Mouse (Mus musculus) limb, embryonic 15.5 days (tissue): ENCODE data around the gene Gm21987. TPM values are rescaled to one million over a fixed set of nuclear protein-coding genes. Genes with fewer than 3 reads are reported as not detected.

Experiments used
- ATAC-seq: fragments of 200-750 bp; cut with Nextera tagmentation; 2 replicates; pipeline ENCODE4 v1.8.0; 2017; ENCODE audit warnings: low read depth, moderate TSS enrichment; ENCODE audit not compliant: insufficient number of reproducible peaks, low FRiP score, low TSS enrichment
- H3K27ac ChIP-seq: fragments of 300-500 bp; sonication (generic); 2 replicates; pipeline ENCODE4 v1.5.1; 2015; ENCODE audit warnings: moderate library complexity, mild to moderate bottlenecking, inconsistent platforms
- H3K27me3 ChIP-seq: fragments of 300-500 bp; sonication (generic); 2 replicates; pipeline ENCODE4 v1.6.1; 2015; ENCODE audit warnings: inconsistent platforms
- H3K36me3 ChIP-seq: fragments of 300-500 bp; sonication (generic); 2 replicates; pipeline ENCODE4 v1.6.1; 2015; ENCODE audit warnings: inconsistent platforms
- H3K4me1 ChIP-seq: fragments of 300-500 bp; sonication (generic); 2 replicates; pipeline ENCODE4 v1.6.1; 2015; ENCODE audit warnings: inconsistent platforms
- H3K4me2 ChIP-seq: fragments of 300-500 bp; sonication (generic); 2 replicates; pipeline ENCODE4 v1.6.1; 2015; ENCODE audit warnings: mild to moderate bottlenecking, inconsistent platforms
- H3K4me3 ChIP-seq: fragments of 300-500 bp; sonication (generic); 2 replicates; pipeline ENCODE4 v1.5.1; 2015; ENCODE audit warnings: mild to moderate bottlenecking, inconsistent platforms
- H3K9ac ChIP-seq: fragments of 300-500 bp; sonication (generic); 2 replicates; pipeline ENCODE4 v1.6.1; 2015; ENCODE audit warnings: inconsistent platforms
- H3K9me3 ChIP-seq: fragments of 300-500 bp; sonication (generic); 2 replicates; pipeline ENCODE4 v1.6.1; 2016; ENCODE audit warnings: inconsistent platforms
- WGBS: fragments of 180-500 bp; shearing (Covaris S2); methylation state at CpG from one replicate; pipeline ENCODE4 v1.1.7; 2015; 5-methylcytosine and 5-hydroxymethylcytosine counted together
- polyA plus RNA-seq: library from polyadenylated mRNA; unstranded; fragments of >200 nt; fragmentation: Nextera tagmentation; extraction: Ambion mirVana; gene quantifications from 2 replicates; pipeline ENCODE4 v1.2.1, GENCODE M21; 2015

The Gm21987 gene
- polyA plus RNA-seq, 1 experiment from 2014 or later: 0.55 TPM

DNA sequence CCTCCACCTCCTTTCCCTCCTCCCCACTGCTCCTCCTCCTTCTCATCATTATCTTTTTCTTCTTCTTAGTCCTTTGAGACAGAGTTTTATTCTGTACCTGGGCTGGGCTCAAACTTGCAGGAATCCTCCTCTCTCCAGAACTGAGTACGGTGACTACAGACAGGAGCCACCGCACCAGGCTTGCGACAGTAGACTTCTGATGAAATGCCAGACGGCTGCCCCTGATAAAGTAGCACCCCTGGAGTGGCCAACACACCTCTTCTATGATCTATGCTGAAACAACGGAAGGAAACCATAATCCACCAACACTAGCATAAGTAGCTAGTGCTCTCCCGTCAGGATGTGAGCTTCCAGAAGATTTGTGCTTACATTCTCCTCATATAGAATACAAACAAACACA, 40.5 kb downstream of the Gm21987 start:
- Histone ChIP-seq H3K27me3 (no peaks in the 10 kb centered on the region), H3K4me2 (no peak overlapping the region), H3K27ac (no peak overlapping the region), H3K4me3 (no peak overlapping the region), H3K4me1 (no peaks in the 10 kb centered on the region), H3K9me3 (no peaks in the 10 kb centered on the region), H3K9ac (no peak overlapping the region), H3K36me3 (no peaks in the 10 kb centered on the region)
- ATAC-seq: no peak
- WGBS: 83% methylated on average over 6 of the region's 6 CpGs

- ATAC-seq: no peak
- Histone ChIP-seq H3K4me3 (no peak overlapping the region), H3K4me2 (no peak overlapping the region), H3K36me3 (no peaks in the 10 kb centered on the region), H3K4me1 (no peaks in the 10 kb centered on the region), H3K9me3 (no peaks in the 10 kb centered on the region), H3K27me3 (no peaks in the 10 kb centered on the region), H3K27ac (no peak overlapping the region), H3K9ac (no peak overlapping the region)
- WGBS: 68% methylated on average over 6 of the region's 6 CpGs
These were observed 41.9 kb downstream of the Gm21987 start for GRCm38 (mm10) chr16:38388757-38389156.

DNA sequence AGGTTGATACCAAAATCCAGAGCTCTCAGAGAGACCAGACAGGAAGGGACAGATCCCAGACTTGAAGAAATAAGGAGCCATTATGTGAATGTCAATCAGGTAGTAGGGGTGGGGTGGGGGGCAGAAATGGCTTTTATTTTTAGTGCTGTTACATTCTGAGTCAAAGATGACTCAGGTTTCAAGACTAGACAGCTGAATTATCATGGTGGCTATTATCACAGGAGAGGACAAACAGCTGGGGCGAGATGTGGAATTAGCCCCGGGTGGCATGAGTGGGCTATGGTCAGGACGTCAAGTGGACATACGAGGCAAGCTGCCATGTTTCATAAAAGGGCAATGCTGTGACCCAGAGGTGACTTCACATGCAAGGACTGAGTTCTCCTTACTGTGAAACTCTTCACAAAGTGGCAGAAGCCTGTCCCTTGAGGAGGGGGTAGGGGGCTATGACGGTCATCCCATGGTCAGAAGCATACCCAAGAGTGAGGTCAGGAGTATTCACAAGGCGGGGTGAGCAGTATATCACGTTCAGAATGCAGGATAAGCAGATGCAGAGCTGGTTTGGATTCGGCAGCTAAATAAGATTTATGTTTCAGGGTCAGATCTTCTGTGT, 42.5 kb downstream of the Gm21987 start:
- H3K4me3 ChIP-seq: no peak overlapping the region
- 70% methylated on average over 8 of the region's 8 CpGs for WGBS
- no peak overlapping the region for H3K27ac ChIP-seq
- H3K9me3 ChIP-seq: no peaks in the 10 kb centered on the region
- no peaks in the 10 kb centered on the region for H3K27me3 ChIP-seq
- ATAC-seq: no peak
- no peaks in the 10 kb centered on the region for H3K4me1 ChIP-seq
- no peaks in the 10 kb centered on the region for H3K36me3 ChIP-seq
- no peak overlapping the region for H3K4me2 ChIP-seq
- no peak overlapping the region for H3K9ac ChIP-seq

- Histone ChIP-seq H3K9ac (no peak overlapping the region), H3K36me3 (no peaks in the 10 kb centered on the region), H3K9me3 (no peaks in the 10 kb centered on the region), H3K27ac (no peak overlapping the region), H3K4me2 (no peak overlapping the region), H3K4me3 (no peak overlapping the region), H3K4me1 (no peaks in the 10 kb centered on the region), H3K27me3 (no peaks in the 10 kb centered on the region)
- WGBS: 86% methylated on average over 7 of the region's 7 CpGs
- no peak for ATAC-seq
These were observed 43.5 kb downstream of the Gm21987 start for GRCm38 (mm10) chr16:38390322-38390721.

DNA sequence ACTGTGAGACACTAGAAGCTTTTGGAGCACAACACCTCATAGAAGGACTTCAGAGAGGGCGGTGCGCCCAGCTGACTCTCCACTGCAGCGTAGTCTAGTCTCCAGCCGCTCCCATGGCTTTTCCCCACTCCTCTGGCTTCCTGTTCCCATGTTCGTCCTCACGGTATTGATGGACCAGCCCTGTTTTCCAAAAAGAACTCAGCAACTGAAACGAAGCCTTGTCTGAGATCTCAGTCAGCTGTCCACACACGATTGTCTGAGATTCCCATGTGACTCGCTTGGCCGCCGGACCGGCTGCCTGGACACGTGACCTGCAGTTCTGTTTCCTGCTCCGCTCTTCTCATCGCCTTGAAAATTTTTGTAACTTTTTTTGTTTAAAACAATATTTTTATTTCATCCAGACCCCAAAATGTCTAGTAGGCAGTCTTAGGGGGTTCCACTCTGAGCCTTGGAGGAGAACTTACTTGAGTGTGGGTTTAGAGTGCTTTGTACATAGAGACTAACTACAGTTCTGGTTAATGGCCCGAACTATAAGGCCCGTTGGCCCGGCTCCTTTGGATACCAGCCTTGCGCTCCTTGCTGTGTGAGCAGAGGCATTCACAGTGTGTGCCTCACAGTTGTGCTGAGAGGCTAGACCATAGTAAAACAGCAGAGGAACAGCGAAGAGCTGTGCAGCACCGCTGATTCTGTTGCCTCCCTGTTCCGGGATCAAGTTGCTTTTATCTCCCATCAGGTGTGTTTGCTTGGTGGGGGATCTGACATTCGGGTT, 45.5 kb downstream of the Gm21987 start:
- H3K27me3 ChIP-seq: no peaks in the 10 kb centered on the region
- H3K36me3 ChIP-seq: no peaks in the 10 kb centered on the region
- WGBS: 71% methylated on average over 23 of the region's 23 CpGs
- peaks cover 8% of the 10 kb centered on the region for H3K4me1 ChIP-seq
- 0 out of 2 replicates have a peak, but pooled peaks have one; percentile 33 for ATAC-seq
- H3K9ac ChIP-seq: no peak overlapping the region
- no peaks in the 10 kb centered on the region for H3K9me3 ChIP-seq
- peak overlapping the region; percentile 25; the same call in 1 of the 2 replicates for H3K4me2 ChIP-seq
- H3K27ac ChIP-seq: 0 out of 2 replicates have a peak overlapping the region, but pooled peaks have one; percentile 30
- H3K4me3 ChIP-seq: no peak overlapping the region

GRCm38 (mm10) chr16:38394191-38394618, 47.4 kb downstream of the Gm21987 start:
- no peak overlapping the region for H3K4me2 ChIP-seq
- no peaks in the 10 kb centered on the region for H3K27me3 ChIP-seq
- ATAC-seq: no peak
- peaks cover 9% of the 10 kb centered on the region for H3K4me1 ChIP-seq
- H3K9ac ChIP-seq: no peak overlapping the region
- H3K27ac ChIP-seq: no peak overlapping the region; the same call in 1 of the 2 replicates
- no peak overlapping the region for H3K4me3 ChIP-seq
- 78% methylated on average over 8 of the region's 8 CpGs for WGBS
- H3K36me3 ChIP-seq: no peaks in the 10 kb centered on the region
- no peaks in the 10 kb centered on the region for H3K9me3 ChIP-seq

DNA sequence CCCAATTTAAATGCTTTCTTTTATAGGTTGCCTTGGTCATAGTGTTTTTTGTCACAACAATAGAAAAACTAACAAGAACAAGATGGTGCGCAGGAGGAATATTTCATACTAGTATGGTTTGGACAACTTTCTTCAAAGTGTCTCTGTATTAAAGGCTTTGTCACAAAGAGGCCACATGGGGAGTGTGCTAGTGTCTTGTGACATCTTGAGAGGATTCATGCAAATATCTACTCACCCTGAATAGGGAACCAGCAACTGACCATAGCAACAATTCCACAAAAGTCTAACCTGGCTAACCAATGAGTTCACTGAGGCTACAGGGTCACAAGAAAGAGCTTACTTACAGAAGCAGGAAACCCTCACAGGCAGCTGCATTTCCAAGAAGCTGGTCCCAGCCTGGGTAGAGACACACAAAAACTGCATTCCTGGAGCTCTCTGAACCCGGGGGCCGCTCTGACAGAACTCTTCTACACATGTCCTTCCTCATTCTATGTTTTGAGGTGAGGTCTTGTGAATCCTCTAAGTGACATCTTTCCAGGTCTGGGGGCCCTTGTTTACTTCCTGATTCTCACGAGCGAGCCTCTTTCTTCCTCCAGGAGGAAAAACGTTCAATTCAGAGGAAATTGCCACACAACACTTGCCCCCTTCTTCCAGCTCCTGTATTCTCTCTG, 48.4 kb downstream of the Gm21987 start:
- Histone ChIP-seq H3K9ac (no peak overlapping the region), H3K4me3 (no peak overlapping the region), H3K36me3 (no peaks in the 10 kb centered on the region), H3K4me2 (no peak overlapping the region), H3K4me1 (peaks cover 19% of the 10 kb centered on the region), H3K27ac (no peak overlapping the region), H3K27me3 (no peaks in the 10 kb centered on the region), H3K9me3 (no peaks in the 10 kb centered on the region)
- ATAC-seq: no peak
- WGBS: 63% methylated on average over 6 of the region's 6 CpGs

DNA sequence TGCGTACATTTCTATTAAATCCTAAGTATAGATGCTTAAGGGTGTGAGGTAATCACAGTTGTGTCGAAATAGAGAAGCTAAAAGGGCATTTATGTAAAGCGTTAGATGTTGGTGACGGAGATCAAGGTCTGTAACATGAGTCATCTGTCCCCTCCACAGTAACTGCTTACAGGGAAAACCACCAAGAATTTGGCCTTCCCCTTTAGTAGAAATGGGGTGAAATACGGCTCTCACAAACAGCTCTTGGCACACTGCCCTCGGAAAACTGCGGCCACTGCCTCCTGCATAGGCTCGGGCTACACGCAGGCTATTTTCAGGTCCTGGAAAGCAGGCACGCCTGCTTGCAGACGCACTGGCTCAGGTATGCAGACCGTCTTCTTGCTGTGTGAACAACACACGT, 49.3 kb downstream of the Gm21987 start:
- Histone ChIP-seq H3K27me3 (no peaks in the 10 kb centered on the region), H3K27ac (peak overlapping the region; percentile 64; the same call in 1 of the 2 replicates), H3K4me2 (peak overlapping the region; percentile 27; the same call in 1 of the 2 replicates), H3K9me3 (no peaks in the 10 kb centered on the region), H3K36me3 (no peaks in the 10 kb centered on the region), H3K4me1 (peaks cover 22% of the 10 kb centered on the region), H3K9ac (no peak overlapping the region), H3K4me3 (no peak overlapping the region)
- ATAC-seq: 0 out of 2 replicates have a peak, but pooled peaks have one; percentile 20
- 14% methylated on average over 13 of the region's 13 CpGs for WGBS

GRCm38 (mm10) chr16:38398266-38398665, 51.4 kb downstream of the Gm21987 start:
- peaks cover 22% of the 10 kb centered on the region for H3K4me1 ChIP-seq
- H3K4me3 ChIP-seq: no peak overlapping the region
- no peaks in the 10 kb centered on the region for H3K9me3 ChIP-seq
- no peak for ATAC-seq
- H3K9ac ChIP-seq: no peak overlapping the region
- WGBS: 92% methylated on average over 6 of the region's 6 CpGs
- no peak overlapping the region for H3K4me2 ChIP-seq
- no peaks in the 10 kb centered on the region for H3K36me3 ChIP-seq
- H3K27me3 ChIP-seq: no peaks in the 10 kb centered on the region
- no peak overlapping the region for H3K27ac ChIP-seq

- Histone ChIP-seq H3K9ac (no peak overlapping the region), H3K4me3 (no peak overlapping the region), H3K4me2 (no peak overlapping the region), H3K4me1 (peaks cover 22% of the 10 kb centered on the region), H3K36me3 (no peaks in the 10 kb centered on the region), H3K27me3 (no peaks in the 10 kb centered on the region), H3K9me3 (no peaks in the 10 kb centered on the region), H3K27ac (peak overlapping the region; percentile 5; the same call in 1 of the 2 replicates)
- 67% methylated on average over 3 of the region's 3 CpGs for WGBS
- ATAC-seq: no peak
These were observed 52.2 kb downstream of the Gm21987 start for GRCm38 (mm10) chr16:38399076-38399475.

- Histone ChIP-seq H3K4me3 (peak overlapping the region; percentile 19), H3K9ac (no peak overlapping the region; the same call in 1 of the 2 replicates), H3K4me2 (peak overlapping the region; percentile 39), H3K36me3 (no peaks in the 10 kb centered on the region), H3K4me1 (peaks cover 22% of the 10 kb centered on the region), H3K27ac (peak overlapping the region; percentile 5), H3K9me3 (no peaks in the 10 kb centered on the region), H3K27me3 (no peaks in the 10 kb centered on the region)
- WGBS: 22% methylated on average over 17 of the region's 17 CpGs
- ATAC-seq: peak; percentile 65; the same call in 1 of the 2 replicates
These were observed 52.8 kb downstream of the Gm21987 start for GRCm38 (mm10) chr16:38399531-38400231.
